Mouse (Mus musculus) gastrocnemius, adult 2 months (tissue): ENCODE data around the gene Zfp28. TPM values are rescaled to one million over a fixed set of nuclear protein-coding genes. Genes with fewer than 3 reads are reported as not detected.
"Not testable (repeated sequence)": the region's sequence is repeated elsewhere in the genome, so short reads cannot be mapped to it uniquely, and the experiment has no call there.

Experiments
- DNase-seq: peaks from one replicate; pipeline ENCODE4 v3.0.0; 2022
- H3K27ac ChIP-seq: fragments of 200-600 bp; 2 replicates; pipeline ENCODE4 v1.8.1; 2022; ENCODE audit warnings: mild to moderate bottlenecking
- H3K4me3 ChIP-seq: fragments of 200-600 bp; 2 replicates; pipeline ENCODE4 v1.8.1; 2022; ENCODE audit warnings: mild to moderate bottlenecking, moderate library complexity
- CTCF ChIP-seq: fragments of 200-600 bp; IDR thresholded peaks from 2 replicates; pipeline ENCODE4 v1.8.1; 2022; ENCODE audit warnings: antibody characterized with exemption, mild to moderate bottlenecking, moderate library complexity
- intact Hi-C: fragments of 180-260 bp; cut with DNase I; formaldehyde crosslinking; loops from one replicate; pipeline ENCODE4 v1.15.1; 2025
- total RNA-seq, 2 experiments: library from RNA; stranded (reverse); gene quantifications; 2 replicates each; pipeline ENCODE4 v1.2.3; 2021

Gene Zfp28
- total RNA-seq, 2 experiments from 2014 or later: 0.75 to 1.2 TPM

- intact Hi-C loops: loop anchor here (10.0 kb wide), 2 partner anchors 82 to 328 kb away; partner anchors contain the start of genes Zfp667 and Zim1
- H3K4me3 ChIP-seq: no peak overlapping the region
- TF ChIP-seq CTCF: no peak
- no peak for DNase-seq
- no peak overlapping the region for H3K27ac ChIP-seq
Observed at GRCm38 (mm10) chr7:6367185-6367584, 15.9 kb upstream of the Zfp28 start.

DNA sequence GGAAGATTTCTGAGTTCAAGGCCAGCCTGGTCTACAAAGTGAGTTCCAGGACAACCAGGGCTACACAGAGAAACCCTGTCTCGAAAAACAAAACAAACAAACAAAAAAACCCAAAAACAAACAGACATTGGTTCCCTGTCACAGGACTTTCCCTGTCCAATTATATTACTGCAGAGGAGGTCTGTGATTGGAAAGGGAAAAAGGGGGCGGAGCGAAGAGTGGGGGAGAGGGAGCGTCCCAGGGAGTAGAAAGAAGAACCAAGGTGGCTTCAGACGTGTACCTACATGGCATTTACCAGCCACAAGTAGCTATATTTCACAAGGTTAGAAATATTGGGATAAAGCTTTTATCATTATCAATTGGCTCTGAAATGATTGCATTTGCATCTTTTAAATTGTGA, 14.9 kb upstream of the Zfp28 start:
- intact Hi-C loops: loop anchor here (10.0 kb wide), 2 partner anchors 83 to 327 kb away; partner anchors contain the start of genes Zfp667 and Zim1
- H3K4me3 ChIP-seq, DNase-seq, H3K27ac ChIP-seq: not testable (repeated sequence)

GRCm38 (mm10) chr7:6369460-6369859, 13.6 kb upstream of the Zfp28 start:
- no peak overlapping the region for H3K27ac ChIP-seq
- TF ChIP-seq CTCF: no peak
- DNase-seq: no peak
- intact Hi-C loops: loop anchor here (10.0 kb wide), 2 partner anchors 85 to 325 kb away; partner anchors contain the start of genes Zfp667 and Zim1
- no peak overlapping the region for H3K4me3 ChIP-seq

DNA sequence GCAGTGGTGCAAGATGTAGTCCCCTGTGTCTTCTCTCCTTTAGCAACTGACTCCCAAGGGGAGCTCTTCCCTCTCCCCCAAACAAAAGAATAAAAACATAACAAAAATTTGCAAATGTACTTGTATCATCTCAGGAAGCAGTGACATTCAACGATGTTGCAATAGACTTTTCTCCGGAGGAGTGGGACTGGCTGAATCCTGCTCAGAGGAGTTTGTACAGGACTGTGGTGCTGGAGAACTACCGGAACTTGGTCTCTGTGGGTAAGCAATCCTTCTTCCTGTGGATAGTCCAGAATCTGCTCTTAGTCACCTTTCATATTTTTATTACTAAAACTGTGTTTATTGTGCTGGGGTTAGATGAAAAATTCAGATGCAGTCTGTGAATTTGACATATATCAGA, 10.1 kb upstream of the Zfp28 start:
- no peak for DNase-seq
- Histone ChIP-seq H3K4me3 (no peak overlapping the region), H3K27ac (no peak overlapping the region)
- intact Hi-C loops: no loop called here
- no peak for TF ChIP-seq CTCF

- intact Hi-C loops: no loop called here
- TF ChIP-seq CTCF: no peak
- DNase-seq: no peak
- Histone ChIP-seq H3K27ac (no peak overlapping the region), H3K4me3 (no peak overlapping the region)
Observed at GRCm38 (mm10) chr7:6378441-6378840, 4.7 kb upstream of the Zfp28 start.

DNA sequence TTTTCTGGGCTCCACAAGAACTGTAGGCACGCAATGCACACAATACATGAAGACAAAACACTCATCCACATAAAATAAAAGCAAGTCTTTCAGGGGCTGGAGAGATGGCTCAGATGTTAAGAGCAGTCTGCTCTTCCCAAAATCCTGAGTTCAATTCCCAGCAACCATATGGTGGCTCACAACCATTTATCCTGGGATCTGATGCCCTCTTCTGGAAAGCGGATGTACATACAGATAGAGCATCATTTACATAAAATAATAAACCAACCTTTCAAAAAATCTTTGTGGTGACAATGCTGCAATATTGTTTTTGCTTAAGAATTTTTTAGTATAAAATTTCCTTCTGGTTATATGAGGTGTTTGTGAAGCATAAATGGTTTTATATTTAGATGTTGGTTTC, 1.7 kb upstream of the Zfp28 start:
- peak; percentile 19; the same call in 1 of the 2 replicates for TF ChIP-seq CTCF
- Histone ChIP-seq H3K4me3 (no peak overlapping the region), H3K27ac (no peak overlapping the region)
- intact Hi-C loops: no loop called here
- DNase-seq: no peak

GRCm38 (mm10) chr7:6384011-6384410, 916 bp downstream of the Zfp28 start:
- intact Hi-C loops: no loop called here
- H3K27ac ChIP-seq: no peak overlapping the region

DNA sequence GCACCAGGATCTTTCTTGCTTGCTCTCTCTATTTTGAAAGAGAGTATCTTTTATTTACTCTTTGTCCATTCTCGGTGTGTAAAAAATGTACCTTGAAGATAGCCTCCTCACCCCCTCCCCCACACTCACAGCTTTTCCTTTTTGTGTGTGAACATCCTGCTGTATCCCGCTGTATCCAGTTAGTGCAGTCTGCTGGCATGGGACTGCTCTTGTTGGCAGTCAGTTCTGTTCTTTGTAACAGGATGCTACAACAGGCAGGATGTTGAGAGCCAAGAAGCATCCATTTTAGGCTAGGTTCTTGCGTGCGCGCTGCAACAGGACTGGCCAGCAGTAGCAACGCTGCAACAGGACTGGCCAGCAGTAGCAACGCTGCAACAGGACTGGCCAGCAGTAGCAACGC, 3.9 kb downstream of the Zfp28 start:
- no peak overlapping the region for H3K4me3 ChIP-seq
- intact Hi-C loops: no loop called here
- no peak for TF ChIP-seq CTCF
- no peak overlapping the region for H3K27ac ChIP-seq
- peak; percentile 55 for DNase-seq

More at GRCm38 (mm10) chr7:6384011-6384410, 916 bp downstream of the Zfp28 start:
- no peak for DNase-seq
- peak overlapping the region; percentile 79 for H3K4me3 ChIP-seq
- TF ChIP-seq CTCF: no peak

GRCm38 (mm10) chr7:6388971-6389370, 5.9 kb downstream of the Zfp28 start:
- no peak for TF ChIP-seq CTCF
- intact Hi-C loops: no loop called here
- Histone ChIP-seq H3K27ac (no peak overlapping the region), H3K4me3 (no peak overlapping the region)
- DNase-seq: no peak

- H3K27ac ChIP-seq: no peak overlapping the region
- no peak for TF ChIP-seq CTCF
- intact Hi-C loops: no loop called here
- H3K4me3 ChIP-seq: no peak overlapping the region
- no peak for DNase-seq
Observed at GRCm38 (mm10) chr7:6389449-6389848, 6.4 kb downstream of the Zfp28 start.

DNA sequence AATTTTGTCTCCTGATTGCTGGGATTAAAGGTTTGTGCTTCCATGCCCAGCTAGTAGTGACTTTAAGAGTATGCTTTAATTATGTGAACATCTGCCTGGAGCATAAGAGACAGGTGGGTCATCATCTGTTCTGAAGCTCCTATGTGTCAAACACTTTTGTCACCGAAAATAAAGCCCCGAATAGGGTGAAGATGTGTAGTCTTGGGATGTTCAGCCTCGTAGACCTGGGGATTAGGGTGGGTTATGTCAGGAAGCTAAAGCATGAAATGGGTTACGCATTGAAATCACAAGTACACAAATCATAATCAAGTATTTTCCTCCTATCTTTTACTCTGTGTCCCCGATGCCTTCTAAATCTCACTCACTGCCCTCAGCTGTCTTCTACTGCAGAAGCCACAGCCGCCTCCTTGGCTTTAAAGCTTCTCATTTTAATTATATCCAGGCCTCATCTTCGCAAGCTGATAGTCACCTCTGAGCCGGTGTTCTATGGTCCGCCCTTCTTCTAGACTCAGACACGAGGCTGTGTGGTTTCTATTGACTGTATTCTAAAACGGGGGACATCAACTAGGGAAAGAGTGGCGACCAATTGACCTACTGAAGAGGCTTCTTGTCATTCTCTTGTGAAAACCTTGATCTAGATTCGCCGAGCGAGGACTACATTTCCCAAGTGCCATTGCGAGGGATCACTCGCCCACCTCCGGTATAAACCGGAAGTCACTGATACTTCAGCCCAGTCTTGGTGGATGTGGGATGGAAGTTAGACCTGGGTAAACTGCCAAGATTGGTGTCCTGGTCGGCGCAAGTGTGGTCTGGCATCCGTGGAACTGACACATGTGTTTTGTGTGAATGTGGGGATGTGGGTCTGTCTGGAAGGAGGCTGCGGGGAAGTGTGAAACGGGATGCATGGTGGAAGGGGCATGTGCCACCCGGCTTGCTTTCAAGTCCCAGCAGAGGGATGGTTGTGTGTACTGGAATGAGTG, 15.2 kb downstream of the Zfp28 start, which contains the start of gene Smim17:
Smim17 (plus strand) TSS at position 720 of the 980 bp plus-strand sequence.
- no peak for TF ChIP-seq CTCF
- intact Hi-C loops: loop anchor here (2.0 kb wide), 1 partner anchor 15 kb away; the partner anchor contains the start of gene Zfp28

GRCm38 (mm10) chr7:6410043-6410442, 26.9 kb downstream of the Zfp28 start, which contains the start of gene Gm20715:
TSS of gene Gm20715 (plus strand) at chr7:6410277.
- no peak within 1 kb of the TSS for H3K27ac ChIP-seq
- intact Hi-C loops: loop anchor here (5.0 kb wide), 1 partner anchor 48 kb away; the partner anchor contains the start of gene Zfp78
- no peak within 1 kb of the TSS for H3K4me3 ChIP-seq
- peak; percentile 94 for DNase-seq
- no peak for TF ChIP-seq CTCF

More for the DNA sequence above, 15.2 kb downstream of the Zfp28 start, which contains the start of gene Smim17:
- Histone ChIP-seq H3K27ac (no peak within 1 kb of the TSS), H3K4me3 (peak within 1 kb of the TSS; percentile 76)
- DNase-seq: peak; percentile 41
